Mouse (Mus musculus): Measurements from ENCODE around the gene Igf2bp3. TPM values are rescaled to one million over a fixed set of nuclear protein-coding genes. Genes with fewer than 3 reads are reported as not detected.

Gene Igf2bp3
- polyA plus RNA-seq, 1 experiment from 2014 or later = 18.8 TPM

Other genes with a start within 250 kb of the Igf2bp3 start
- not detected in 2 replicates for gene Doxl2, start 240.0 kb downstream of the Igf2bp3 start, polyA plus RNA-seq (2015; fragmentation: Nextera tagmentation; extraction: Ambion mirVana)
- not detected in 2 replicates for gene Svs1, start 228.1 kb downstream of the Igf2bp3 start, polyA plus RNA-seq (2015; fragmentation: Nextera tagmentation; extraction: Ambion mirVana)
- gene Gpnmb, start 178.4 kb downstream of the Igf2bp3 start, polyA plus RNA-seq (2015; fragmentation: Nextera tagmentation; extraction: Ambion mirVana) = 0.19 and 0.22 TPM in 2 replicates
- gene Malsu1, start 141.2 kb downstream of the Igf2bp3 start, polyA plus RNA-seq (2015; fragmentation: Nextera tagmentation; extraction: Ambion mirVana) = 66.1 and 66.4 TPM in 2 replicates
- gene Tra2a, start 49.1 kb upstream of the Igf2bp3 start, polyA plus RNA-seq (2015; fragmentation: Nextera tagmentation; extraction: Ambion mirVana) = 102 and 109 TPM in 2 replicates
- gene Ccdc126, start 104.3 kb upstream of the Igf2bp3 start, polyA plus RNA-seq (2015; fragmentation: Nextera tagmentation; extraction: Ambion mirVana) = 8.0 and 8.9 TPM in 2 replicates
- 5.4 and 6.3 TPM in 2 replicates for gene Fam221a, start 152.8 kb upstream of the Igf2bp3 start, polyA plus RNA-seq (2015; fragmentation: Nextera tagmentation; extraction: Ambion mirVana)
- 0.05 and 0.18 TPM in 2 replicates for gene Stk31, start 180.6 kb upstream of the Igf2bp3 start, polyA plus RNA-seq (2015; fragmentation: Nextera tagmentation; extraction: Ambion mirVana)

All from neural tube, embryonic 15.5 days (tissue).